Mouse (Mus musculus) lung, postnatal 0 days (tissue): ENCODE measurements at regions not wholly inside any gene's neighbourhood (a gene's known extent, or its start where the extent isn't known, plus 50 kb on each side); places are given as distances from the start of the nearest gene placed in this dataset.

Source experiments
- CTCF ChIP-seq: IDR thresholded peaks from 2 replicates; pipeline ENCODE4 v1.5.1; 2016; ENCODE audit warnings: antibody characterized with exemption, mild to moderate bottlenecking
- EP300 ChIP-seq: IDR thresholded peaks from 2 replicates; pipeline ENCODE4 v1.6.1; 2016; ENCODE audit warnings: antibody characterized with exemption, mild to moderate bottlenecking, control low read depth

- TF ChIP-seq CTCF = no peak
- no peak for TF ChIP-seq EP300
These were observed 531.6 kb upstream of the Adgrl3 start for GRCm38 (mm10) chr5:80488332-80488731.
